Mouse (Mus musculus): Measurements from ENCODE around the gene Ears2.

The Ears2 gene

DNA sequence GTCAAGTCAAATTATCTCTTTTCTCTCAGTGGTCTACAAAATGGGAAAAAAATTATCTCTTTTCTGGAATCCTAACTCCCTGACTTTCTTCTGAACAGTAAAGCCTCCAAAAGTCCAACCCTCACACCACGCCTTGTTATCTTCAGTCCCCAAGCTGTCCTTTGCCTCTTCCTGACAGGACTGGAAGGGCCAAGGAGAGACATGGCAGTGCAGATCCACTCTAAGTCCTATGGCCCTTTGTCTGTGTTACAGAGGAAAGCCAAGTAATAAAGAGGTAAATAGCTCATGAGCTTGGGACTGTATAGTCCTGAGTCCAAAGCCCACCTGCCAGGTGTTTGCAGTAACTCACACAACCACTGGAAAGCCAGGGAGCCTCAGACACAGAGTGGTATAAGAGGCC is 21.4 kb downstream of the Ears2 start:
- DNase-seq (ENCODE audit: extremely low read depth, low read depth, low spot score): no peak

DNA sequence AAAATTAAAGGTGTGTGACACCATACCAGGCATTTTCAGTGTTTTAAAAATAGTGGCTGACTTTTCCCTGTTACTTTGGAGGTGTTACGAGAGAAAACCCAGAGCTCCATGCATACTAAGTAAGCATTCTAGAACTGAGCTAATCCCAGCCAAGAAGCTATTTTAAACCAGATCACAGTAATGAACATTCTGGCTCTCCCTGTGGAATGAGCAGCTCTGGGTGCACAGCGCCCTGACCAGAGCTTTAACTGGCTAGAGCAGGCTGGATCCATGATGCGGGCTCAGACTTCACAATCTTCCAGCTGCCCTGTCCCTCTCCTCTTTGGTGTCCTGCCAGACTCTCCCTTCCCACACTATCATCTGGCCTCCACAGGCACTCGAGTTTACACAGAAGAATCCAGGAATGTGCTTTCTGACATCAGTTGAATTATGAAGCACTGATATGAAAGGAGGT is 21.9 kb downstream of the Ears2 start:
- DNase-seq (ENCODE audit: extremely low read depth, low read depth, low spot score): no peak

DNA sequence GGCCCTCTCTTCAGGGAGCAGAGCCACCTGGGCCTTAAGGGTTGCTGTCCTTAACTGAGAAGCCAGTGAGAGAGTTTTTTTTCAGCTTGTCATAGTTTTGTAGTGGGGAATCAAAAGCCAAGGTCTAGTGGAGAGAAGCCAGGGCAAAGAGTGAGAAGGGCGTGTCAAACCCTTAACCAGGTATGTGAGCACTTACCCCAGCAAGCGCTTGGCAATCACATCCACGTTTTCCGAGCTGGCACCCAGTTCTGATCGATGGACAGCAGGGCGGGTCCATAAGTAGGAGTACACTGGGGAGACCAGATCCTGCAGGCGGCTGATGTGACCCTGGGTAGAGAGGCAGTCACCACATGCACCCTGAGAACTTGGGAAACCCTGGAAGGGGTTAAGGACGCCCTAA is 23.0 kb downstream of the Ears2 start:
- DNase-seq (ENCODE audit: extremely low read depth, low read depth, low spot score): no peak

DNA sequence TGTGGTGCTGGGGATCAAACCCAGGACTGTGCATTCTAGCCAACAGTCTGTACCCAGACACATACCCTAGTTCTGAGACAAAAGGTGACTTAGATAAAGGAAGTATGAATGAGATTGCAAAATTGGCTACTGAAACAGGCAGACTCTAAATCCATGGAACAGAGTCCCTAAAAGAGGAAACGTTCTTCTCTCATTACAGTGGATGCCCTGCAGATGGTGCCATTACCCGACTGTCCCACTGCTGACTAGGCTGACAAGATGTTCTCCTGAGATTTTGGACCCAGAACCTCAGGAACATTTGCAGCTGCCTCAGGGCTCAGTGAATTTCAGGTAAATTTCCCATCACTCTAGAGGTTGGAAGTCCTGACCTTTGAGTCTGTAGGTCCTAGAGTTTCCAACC is 32.7 kb downstream of the Ears2 start:
- no peak for DNase-seq (ENCODE audit: extremely low read depth, low read depth, low spot score)

DNA sequence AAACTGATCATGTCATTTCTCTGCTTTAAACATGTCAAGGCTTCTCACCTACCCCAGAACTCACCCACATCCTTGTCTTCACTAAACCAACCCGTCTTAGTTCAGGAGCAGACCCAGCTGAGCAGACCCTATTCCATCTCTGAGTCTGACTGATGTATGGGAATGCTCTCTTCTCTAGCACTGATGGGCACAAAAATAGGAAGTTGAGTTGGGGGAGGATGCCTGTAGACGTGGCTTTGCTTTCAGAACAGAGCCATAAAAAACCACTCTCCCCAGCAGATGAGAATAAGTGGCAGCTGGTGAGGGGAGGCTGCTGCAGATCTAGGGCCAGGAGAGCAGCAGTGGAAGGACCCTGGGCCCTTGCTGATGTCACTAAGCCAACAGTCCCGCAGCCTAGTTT is 33.7 kb downstream of the Ears2 start:
- no peak for DNase-seq (ENCODE audit: extremely low read depth, low read depth, low spot score)

DNA sequence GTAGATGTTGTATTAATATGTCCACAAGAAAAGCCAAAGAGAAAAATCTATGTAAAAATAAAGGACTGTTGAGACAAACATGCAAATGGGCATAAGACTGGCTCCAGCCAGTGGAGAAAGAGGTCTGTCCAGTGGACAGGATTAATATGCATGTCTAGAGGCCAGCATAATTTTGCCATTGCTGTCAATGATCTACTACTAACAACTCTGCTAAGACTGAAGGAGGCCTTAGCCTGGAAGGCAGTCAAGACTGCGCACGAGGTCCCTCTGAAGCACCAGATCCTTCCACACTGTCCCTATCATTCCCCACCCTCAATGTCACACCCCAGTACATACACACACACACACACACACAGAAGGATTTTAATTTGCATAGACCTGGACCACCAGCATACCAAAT is 44.9 kb downstream of the Ears2 start:
- no peak for DNase-seq (ENCODE audit: extremely low read depth, low read depth, low spot score)

DNA sequence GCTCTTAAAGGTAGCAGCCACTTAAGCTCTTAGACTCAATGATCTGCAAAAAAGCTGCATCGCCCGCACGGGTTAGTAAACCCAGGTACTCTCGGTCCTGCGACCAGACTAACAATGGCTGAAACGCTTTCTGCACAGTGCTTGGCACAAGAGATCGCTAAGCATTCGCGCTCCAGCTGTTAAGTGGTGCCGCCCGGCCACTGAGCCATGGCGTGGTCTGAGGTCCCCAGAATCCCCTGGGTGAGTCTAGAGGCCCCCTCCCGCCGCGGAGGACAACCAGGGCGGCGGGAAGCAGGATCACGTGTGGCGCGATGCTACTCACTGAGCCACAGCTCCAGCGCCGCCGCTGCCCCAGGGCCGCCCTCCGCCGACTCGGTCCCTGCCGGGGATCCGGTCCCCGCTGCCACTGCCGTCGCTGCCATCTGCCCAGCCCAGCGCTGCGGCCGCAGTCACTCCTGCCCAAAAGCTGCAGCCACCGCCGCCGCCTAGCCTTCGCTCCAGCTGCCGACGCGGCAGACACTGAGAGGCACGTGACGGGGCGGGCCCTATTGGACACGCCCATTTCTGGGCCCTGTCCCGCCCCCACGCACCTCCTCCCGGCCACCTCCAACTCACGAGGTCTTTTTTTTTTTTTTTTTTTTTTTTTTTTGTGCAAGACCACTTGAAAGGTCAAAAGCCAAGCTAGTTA is 46.3 kb downstream of the Ears2 start, which contains the start of gene Gga2:
TSS of gene Gga2 (minus strand) at position 556 of the 688 bp plus-strand sequence.
- DNase-seq (ENCODE audit: extremely low read depth, low read depth, low spot score): no peak

DNA sequence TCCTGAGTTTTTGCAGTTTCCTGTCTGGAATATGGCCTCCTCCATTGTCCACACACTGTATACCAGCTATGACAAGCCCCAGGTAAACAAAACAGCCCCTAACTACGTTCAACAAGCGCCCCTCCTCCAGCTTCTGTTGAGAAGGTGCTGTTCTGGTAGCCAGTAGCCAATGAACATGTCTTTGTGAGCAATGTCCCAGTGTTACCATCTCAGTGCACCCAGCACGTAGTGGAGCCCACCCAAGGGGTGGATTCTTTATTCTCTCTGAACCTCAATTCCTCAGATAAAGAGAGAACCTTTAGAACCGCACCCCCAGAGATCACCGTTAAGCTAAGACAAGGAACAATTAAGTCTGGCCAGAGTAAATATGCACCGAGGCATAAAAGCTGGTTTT is 46.8 kb downstream of the Ears2 start:
- no peak for DNase-seq (ENCODE audit: extremely low read depth, low read depth, low spot score)

DNA sequence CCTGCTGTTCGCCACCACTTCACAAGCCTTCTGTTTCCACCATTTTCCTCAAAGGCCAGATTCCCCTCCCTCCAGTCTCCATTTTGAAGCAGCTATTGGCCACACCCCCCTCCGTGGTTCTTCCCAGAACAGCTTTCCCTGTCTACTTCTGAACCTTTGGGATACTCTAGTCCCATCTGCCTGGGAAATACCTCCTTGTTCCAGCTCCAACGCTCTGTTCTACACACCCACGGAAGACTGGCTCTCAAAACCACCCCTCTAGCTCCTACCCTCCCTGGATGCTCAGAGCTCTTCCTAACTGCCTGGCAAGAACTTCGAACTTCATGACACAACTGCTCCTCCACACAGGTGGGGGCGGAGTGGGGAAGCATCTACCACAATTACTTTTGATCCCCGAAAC is 48.1 kb downstream of the Ears2 start:
- no peak for DNase-seq (ENCODE audit: extremely low read depth, low read depth, low spot score)

DNA sequence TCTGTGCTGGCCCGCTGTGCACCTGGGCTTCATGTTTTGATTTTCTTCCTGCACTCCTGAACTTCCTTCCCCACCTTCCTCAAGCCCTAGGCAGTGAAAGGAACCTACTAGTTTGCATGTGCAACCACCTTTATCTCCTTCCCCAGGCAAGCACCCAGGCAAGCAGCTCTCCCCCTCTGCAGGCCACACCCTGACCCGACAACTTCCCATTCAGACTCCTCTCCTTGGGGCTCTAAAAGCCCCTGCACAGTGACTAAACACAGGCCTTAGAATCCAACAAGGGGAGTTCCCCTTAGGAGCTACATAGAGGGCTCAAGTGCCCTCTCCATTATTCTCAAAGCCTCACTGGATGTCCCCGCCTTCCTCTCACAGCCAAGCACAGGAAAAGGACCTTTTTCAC is 48.8 kb downstream of the Ears2 start:
- DNase-seq (ENCODE audit: extremely low read depth, low read depth, low spot score): no peak

DNA sequence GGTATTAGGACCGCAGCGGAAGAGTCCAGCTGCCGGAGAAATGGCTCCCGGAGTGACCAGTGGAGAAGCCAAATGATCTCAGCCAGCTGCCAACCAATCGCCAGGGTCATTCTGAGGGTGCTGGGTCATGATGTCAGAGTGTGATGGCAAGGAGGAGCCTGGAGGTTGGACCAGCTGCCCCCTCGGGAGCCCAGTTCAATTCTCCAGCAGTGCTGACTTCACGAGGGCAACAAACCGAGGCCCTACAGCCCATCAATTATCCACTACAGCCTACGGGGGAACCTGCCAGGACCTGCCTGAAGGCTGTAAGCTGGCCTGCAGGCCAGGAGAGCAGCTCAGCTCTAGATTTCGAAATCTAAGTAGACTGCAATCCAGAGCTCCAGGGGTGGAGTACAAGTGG is 51.3 kb downstream of the Ears2 start:
- peak; percentile 65 for DNase-seq (ENCODE audit: extremely low read depth, low read depth, low spot score)

DNA sequence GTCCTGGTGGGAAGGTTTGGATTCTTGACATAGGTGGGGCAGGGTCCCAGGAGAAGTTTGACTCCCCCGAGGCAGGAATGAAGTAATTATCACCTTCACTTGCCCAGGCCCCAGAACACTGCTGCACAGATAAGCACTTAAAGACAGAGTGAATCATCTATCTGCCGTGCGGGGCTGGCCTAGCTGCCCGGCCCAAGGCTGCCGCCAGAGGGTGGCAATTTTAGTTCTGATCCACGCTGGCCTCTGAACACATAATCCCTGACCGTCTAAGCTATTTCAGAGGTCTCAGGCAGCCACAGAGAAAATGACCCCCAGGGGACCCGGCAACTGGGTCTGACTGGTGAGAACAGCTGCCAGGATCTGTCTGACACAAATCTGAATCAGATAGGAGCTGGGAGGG is 52.0 kb downstream of the Ears2 start:
- no peak for DNase-seq (ENCODE audit: extremely low read depth, low read depth, low spot score)

DNA sequence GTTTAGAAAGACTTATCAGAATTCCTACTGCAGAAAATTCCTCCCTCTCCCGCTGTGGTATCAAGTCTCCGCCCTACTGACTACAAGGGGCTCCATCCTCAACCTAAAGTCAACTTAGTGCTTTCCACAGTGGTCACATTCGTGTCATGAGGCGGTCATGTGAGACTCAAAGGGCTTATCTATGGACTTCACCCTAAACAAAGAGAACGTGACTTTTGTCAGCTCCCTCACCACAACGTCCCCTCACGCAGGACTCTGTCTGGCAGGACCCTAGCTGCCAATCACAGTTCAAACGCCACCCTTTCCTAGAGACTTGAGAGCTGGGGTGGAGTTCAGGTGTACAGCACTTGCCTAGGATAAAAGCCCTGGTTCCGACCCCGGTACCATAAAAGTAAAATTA is 54.1 kb downstream of the Ears2 start:
- no peak for DNase-seq (ENCODE audit: extremely low read depth, low read depth, low spot score)

DNA sequence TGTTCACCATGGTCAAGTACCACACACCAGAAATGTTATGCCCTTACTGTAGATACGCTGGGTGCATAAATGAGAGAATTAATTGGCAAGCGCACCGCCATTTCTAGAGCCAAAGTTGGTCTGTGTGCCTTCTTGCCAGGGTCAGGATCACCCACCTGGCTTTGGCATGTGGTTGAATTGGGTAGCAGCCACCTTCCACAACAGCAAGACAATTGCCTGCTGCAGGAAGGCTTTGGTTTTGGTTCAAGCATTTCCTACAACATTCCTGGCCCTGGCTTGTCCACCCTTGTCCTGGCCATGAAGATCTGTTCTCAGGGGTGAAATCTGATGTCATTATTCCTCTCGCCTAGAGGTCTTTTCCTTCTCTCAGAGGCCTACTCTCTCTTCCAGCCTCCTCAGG is 54.7 kb downstream of the Ears2 start:
- DNase-seq (ENCODE audit: extremely low read depth, low read depth, low spot score): peak; percentile 76

DNA sequence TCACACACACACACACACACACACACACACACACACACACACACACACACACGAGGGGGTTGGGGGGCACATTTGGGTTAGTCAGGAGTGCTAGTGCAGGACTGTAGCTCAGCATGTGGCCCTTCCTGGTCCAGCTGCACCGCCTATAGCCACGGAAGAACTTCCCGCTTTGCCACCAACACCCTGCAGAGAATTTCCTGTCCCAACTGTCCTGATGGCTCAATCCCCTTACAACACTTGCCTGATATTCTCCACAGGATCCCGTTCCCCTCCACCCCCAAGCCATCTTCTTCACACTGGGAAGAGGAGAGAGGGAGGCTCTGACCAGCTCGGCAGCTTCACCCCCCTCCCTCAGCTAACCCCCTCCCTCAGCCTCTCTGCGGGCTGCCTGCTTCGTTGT is 66.7 kb downstream of the Ears2 start:
- no peak for DNase-seq (ENCODE audit: extremely low read depth, low read depth, low spot score)

DNA sequence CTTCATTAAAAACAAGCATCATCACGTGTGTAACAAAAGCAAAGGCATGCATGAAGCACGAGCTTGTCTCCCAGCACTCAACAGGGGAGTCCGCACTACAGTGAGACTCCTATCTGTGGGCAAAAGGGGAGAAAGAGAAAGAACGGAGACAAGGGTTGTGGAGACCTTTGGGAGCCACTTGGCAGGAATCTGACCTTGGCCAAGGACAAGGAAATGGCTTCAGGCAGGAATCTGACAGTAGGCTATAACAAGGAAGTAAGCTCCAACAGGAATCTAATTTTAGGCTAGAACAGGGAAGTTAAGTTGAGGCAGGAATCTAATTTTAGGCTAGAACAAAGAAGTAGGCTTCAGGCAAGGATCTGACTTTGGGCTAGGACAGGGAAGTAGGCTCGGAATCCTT is 71.1 kb downstream of the Ears2 start:
- no peak for DNase-seq (ENCODE audit: extremely low read depth, low read depth, low spot score)

Data from fat pad, adult 2 months (tissue).